26 mouse cellular contexts compared by ENCODE assay signal in the genomic region with DNA sequence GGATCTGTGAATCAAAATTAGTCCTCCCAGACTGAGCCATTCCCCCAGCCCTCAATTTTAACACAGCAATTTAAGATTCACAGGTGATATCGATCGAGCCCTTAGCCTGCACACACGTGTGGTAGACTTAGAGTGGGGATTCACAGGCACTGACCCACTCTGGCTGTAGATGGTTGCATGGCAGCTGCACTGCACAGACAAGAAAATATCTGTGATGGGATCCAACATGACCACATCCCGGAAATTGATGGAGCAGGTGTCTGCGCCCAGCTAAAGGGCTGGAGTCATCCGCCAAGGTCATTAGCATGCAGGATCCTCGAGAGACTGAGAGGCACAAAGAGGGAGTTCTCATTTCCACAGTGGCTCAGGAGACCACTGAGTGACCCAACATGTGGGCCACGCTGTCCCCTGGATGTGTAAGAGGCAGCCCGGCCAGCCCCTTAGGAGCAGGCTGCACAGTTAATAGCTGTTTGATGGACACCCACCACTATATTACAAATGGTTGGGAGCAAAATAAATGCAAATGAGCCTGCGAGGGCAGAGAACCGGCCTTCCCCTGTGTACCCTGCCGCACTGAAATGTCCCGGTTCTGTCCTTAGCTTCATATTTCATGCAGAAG.
DNase-seq lines count a peak whose midpoint lies in the region; ATAC-seq lines count a peak whose summit lies in the region.
"Had no signal": no experiment of that assay in that cellular context is flagged by ENCODE, and none has a peak within 500 bp of the region (broad histone marks: within the 10 kb centered on the region; RNA-seq: fewer than 3 reads in every experiment).

No protein-coding gene starts in this region.

- no peaks in the 10 kb centered on the region for H3K4me1 ChIP-seq in midbrain, embryonic 11.5 days (ENCODE audit: control insufficient read depth, insufficient read depth, low read length)
- H3K4me1 ChIP-seq in midbrain, embryonic 16.5 days (ENCODE audit: control insufficient read depth, insufficient read depth, low read length) = no peaks in the 10 kb centered on the region; the same call in 1 of the 2 replicates
- H3K4me1 ChIP-seq in hindbrain, embryonic 12.5 days = peaks cover 13% of the 10 kb centered on the region
- H3K4me1 ChIP-seq in neural tube, embryonic 15.5 days = peaks cover 19% of the 10 kb centered on the region
- H3K4me1 ChIP-seq: heart, embryonic 12.5 days; liver, embryonic 15.5 days; lung, embryonic 15.5 days; megakaryocyte, embryonic 14.5 days had no signal

- 0 out of 2 replicates have a peak, but pooled peaks have one; percentile 44 for ATAC-seq in midbrain, embryonic 11.5 days (ENCODE audit: low FRiP score)
- no peak for ATAC-seq in midbrain, embryonic 16.5 days
- peak; percentile 66 for ATAC-seq in hindbrain, embryonic 12.5 days (ENCODE audit: low FRiP score)
- no peak; the same call in 1 of the 2 replicates for ATAC-seq in neural tube, embryonic 15.5 days (ENCODE audit: low FRiP score)
- ATAC-seq: forebrain, postnatal 0 days had no signal

- no peak overlapping the region for H3K9ac ChIP-seq in midbrain, embryonic 11.5 days (ENCODE audit: low read length)
- H3K9ac ChIP-seq in midbrain, embryonic 16.5 days (ENCODE audit: low read depth, low read length) = no peak overlapping the region
- H3K9ac ChIP-seq in hindbrain, embryonic 12.5 days = no peak overlapping the region
- H3K9ac ChIP-seq in neural tube, embryonic 15.5 days (replicated peaks) = no peak overlapping the region
- H3K9ac ChIP-seq: forebrain, postnatal 0 days; heart, embryonic 12.5 days; liver, embryonic 15.5 days; lung, embryonic 15.5 days had no signal

- H3K9me3 ChIP-seq in midbrain, embryonic 11.5 days (ENCODE audit: control insufficient read depth, low read length) = no peaks in the 10 kb centered on the region
- H3K9me3 ChIP-seq in midbrain, embryonic 16.5 days (replicated peaks; ENCODE audit: control insufficient read depth, low read length, poor library complexity, severe bottlenecking) = no peaks in the 10 kb centered on the region
- H3K9me3 ChIP-seq in hindbrain, embryonic 12.5 days (replicated peaks) = 0 out of 2 replicates have a peak, but pooled peaks cover 3% of the 10 kb centered on the region
- no peaks in the 10 kb centered on the region for H3K9me3 ChIP-seq in neural tube, embryonic 15.5 days (replicated peaks)
- H3K9me3 ChIP-seq: limb, embryonic 10.5 days; liver, embryonic 15.5 days; lung, embryonic 15.5 days had no signal

- no peak for DNase-seq in midbrain, embryonic 11.5 days (ENCODE audit: low spot score, missing footprints)
- DNase-seq in mesoderm, embryonic 11.5 days (ENCODE audit: low read depth, low spot score) = peak; percentile 44
- no peak for DNase-seq in right cerebral cortex, adult 18-20 months
- DNase-seq in heart, postnatal 36 days = no peak
- DNase-seq: adrenal gland, postnatal 10 days; cerebellum, adult 8-10 months; forebrain, postnatal 0 days; gastrocnemius, postnatal 25 days; heart, adult 18-20 months; heart, postnatal 10 days; kidney, adult 11 months; liver; lung, postnatal 36 days; retina, postnatal 1 day; right cerebral cortex, postnatal 4 days; thymus, postnatal 25 days had no signal

- 84% methylated on average over 13 of the region's 13 CpGs for WGBS in midbrain, embryonic 11.5 days
- WGBS in midbrain, embryonic 16.5 days = 68% methylated on average over 13 of the region's 13 CpGs
- WGBS in hindbrain, embryonic 12.5 days = 64% methylated on average over 13 of the region's 13 CpGs
- 54% methylated on average over 13 of the region's 13 CpGs for WGBS in neural tube, embryonic 15.5 days

- H3K27ac ChIP-seq in midbrain, embryonic 11.5 days (ENCODE audit: low read depth, low read length) = no peak overlapping the region
- H3K27ac ChIP-seq in midbrain, embryonic 16.5 days (ENCODE audit: low read length) = no peak overlapping the region
- H3K27ac ChIP-seq in hindbrain, embryonic 12.5 days = peak overlapping the region; percentile 41; the same call in 1 of the 2 replicates
- H3K27ac ChIP-seq in neural tube, embryonic 15.5 days (replicated peaks) = peak overlapping the region; percentile 33; the same call in 1 of the 2 replicates
- H3K27ac ChIP-seq: kidney, postnatal 0 days; limb, embryonic 10.5 days; liver, embryonic 15.5 days; lung, embryonic 15.5 days had no signal

- H3K4me2 ChIP-seq in midbrain, embryonic 11.5 days = no peak overlapping the region
- H3K4me2 ChIP-seq in midbrain, embryonic 16.5 days (ENCODE audit: low read length) = no peak overlapping the region
- H3K4me2 ChIP-seq in hindbrain, embryonic 12.5 days (replicated peaks) = no peak overlapping the region
- H3K4me2 ChIP-seq in neural tube, embryonic 15.5 days = no peak overlapping the region
- H3K4me2 ChIP-seq: heart, embryonic 12.5 days; liver, embryonic 15.5 days; lung, embryonic 15.5 days had no signal

- H3K4me3 ChIP-seq in midbrain, embryonic 11.5 days (ENCODE audit: low read depth, low read length) = no peak overlapping the region
- no peak overlapping the region for H3K4me3 ChIP-seq in midbrain, embryonic 16.5 days (ENCODE audit: low read depth, low read length)
- H3K4me3 ChIP-seq in hindbrain, embryonic 12.5 days = no peak overlapping the region
- H3K4me3 ChIP-seq in neural tube, embryonic 15.5 days (replicated peaks) = no peak overlapping the region
- H3K4me3 ChIP-seq: heart, embryonic 12.5 days; limb, embryonic 10.5 days; liver, embryonic 15.5 days; lung, embryonic 15.5 days; megakaryocyte, embryonic 14.5 days; myocyte had no signal

- intact Hi-C loops in heart, postnatal 36 days (cut with DNase I) = no loop called here

- no peaks in the 10 kb centered on the region for H3K27me3 ChIP-seq in midbrain, embryonic 11.5 days (ENCODE audit: control insufficient read depth, insufficient read depth, low read length)
- H3K27me3 ChIP-seq in midbrain, embryonic 16.5 days (ENCODE audit: control insufficient read depth, insufficient read depth, low read depth, low read length) = no peaks in the 10 kb centered on the region
- no peaks in the 10 kb centered on the region for H3K27me3 ChIP-seq in hindbrain, embryonic 12.5 days
- no peaks in the 10 kb centered on the region for H3K27me3 ChIP-seq in neural tube, embryonic 15.5 days (replicated peaks)
- H3K27me3 ChIP-seq: heart, embryonic 12.5 days; liver, embryonic 15.5 days; lung, embryonic 15.5 days; megakaryocyte, embryonic 14.5 days had no signal

- no peaks in the 10 kb centered on the region for H3K36me3 ChIP-seq in midbrain, embryonic 11.5 days (ENCODE audit: control insufficient read depth, insufficient read depth, low read length)
- no peaks in the 10 kb centered on the region for H3K36me3 ChIP-seq in midbrain, embryonic 16.5 days (ENCODE audit: control insufficient read depth, insufficient read depth, low read length)
- H3K36me3 ChIP-seq in hindbrain, embryonic 12.5 days = no peaks in the 10 kb centered on the region
- no peaks in the 10 kb centered on the region; the same call in 1 of the 2 replicates for H3K36me3 ChIP-seq in neural tube, embryonic 15.5 days
- H3K36me3 ChIP-seq: heart, embryonic 12.5 days; liver, embryonic 15.5 days; lung, embryonic 15.5 days had no signal

Comparison
In these comparisons a context has a peak if more than half of its experiments do, and no peak if none do; other contexts are left out.
1. ATAC-seq: peak in midbrain, embryonic 11.5 days (single experiment) and hindbrain, embryonic 12.5 days (single experiment); none in midbrain, embryonic 16.5 days (single experiment) and neural tube, embryonic 15.5 days (single experiment).
2. H3K27ac ChIP-seq: peak in hindbrain, embryonic 12.5 days (single experiment) and neural tube, embryonic 15.5 days (single experiment); none in midbrain, embryonic 11.5 days (single experiment) and midbrain, embryonic 16.5 days (single experiment).